Mouse (Mus musculus): ENCODE results near the gene Gm10300. TPM values are rescaled to one million over a fixed set of nuclear protein-coding genes. Genes with fewer than 3 reads are reported as not detected.
A peak's percentile ranks its signal among the peaks of the same experiment; 100 is the strongest.

Gene Gm10300
- total and polyA plus RNA-seq, 2 experiments from 2014 or later: 0.14 TPM; not detected in 1

DNA sequence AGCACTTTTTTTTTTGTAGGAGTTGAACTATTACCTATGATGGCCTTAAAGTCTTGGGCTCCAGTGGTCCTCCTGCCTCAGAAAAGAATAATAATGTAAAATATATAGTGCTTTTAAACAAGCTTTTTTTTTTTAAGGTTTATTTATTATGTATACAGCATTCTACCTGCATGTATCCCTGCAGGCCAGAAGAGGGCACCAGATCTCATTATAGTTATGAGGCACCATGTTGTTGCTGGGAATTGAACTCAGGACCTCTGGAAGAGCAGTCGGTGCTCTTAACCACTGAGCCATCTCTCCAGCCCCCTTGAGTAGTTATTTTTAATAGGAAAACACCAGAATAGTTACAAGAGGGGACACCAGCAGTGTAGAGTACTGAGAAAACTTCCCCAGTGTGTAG is 41.3 kb upstream of the Gm10300 start:
- Histone ChIP-seq H3K36me3 (ENCODE audit: insufficient read depth) (no peaks in the 10 kb centered on the region), H3K27ac (ENCODE audit: low read depth, low read length) (no peak overlapping the region), H3K4me1 (ENCODE audit: insufficient read depth) (no peaks in the 10 kb centered on the region), H3K9ac (no peak overlapping the region), H3K9me3 (ENCODE audit: low read length) (no peaks in the 10 kb centered on the region), H3K4me3 (ENCODE audit: low read depth, low read length) (no peak overlapping the region), H3K27me3 (ENCODE audit: insufficient read depth, low read length) (no peaks in the 10 kb centered on the region), H3K4me2 (ENCODE audit: low read depth) (no peak overlapping the region)
- no peak for DNase-seq
- 87% methylated on average over 1 of the region's 1 CpGs for WGBS
- no peak for ATAC-seq
- peak; percentile 39; the same call in 1 of the 2 replicates for TF ChIP-seq CTCF (IDR thresholded peaks at IDR 0.05; ENCODE audit: low read depth)

GRCm38 (mm10) chr4:132034242-132034641 is 40.3 kb upstream of the Gm10300 start:
- no peaks in the 10 kb centered on the region for H3K27me3 ChIP-seq (ENCODE audit: insufficient read depth, low read length)
- H3K4me3 ChIP-seq (ENCODE audit: low read depth, low read length): no peak overlapping the region
- 15% methylated on average over 2 of the region's 2 CpGs for WGBS
- H3K4me2 ChIP-seq (ENCODE audit: low read depth): no peak overlapping the region
- H3K9ac ChIP-seq: no peak overlapping the region
- no peak for TF ChIP-seq CTCF (IDR thresholded peaks at IDR 0.05; ENCODE audit: low read depth)
- DNase-seq: no peak
- no peaks in the 10 kb centered on the region for H3K9me3 ChIP-seq (ENCODE audit: low read length)
- H3K27ac ChIP-seq (ENCODE audit: low read depth, low read length): no peak overlapping the region
- no peak; the same call in 1 of the 2 replicates for ATAC-seq
- H3K4me1 ChIP-seq (ENCODE audit: insufficient read depth): no peaks in the 10 kb centered on the region
- no peaks in the 10 kb centered on the region for H3K36me3 ChIP-seq (ENCODE audit: insufficient read depth)

DNA sequence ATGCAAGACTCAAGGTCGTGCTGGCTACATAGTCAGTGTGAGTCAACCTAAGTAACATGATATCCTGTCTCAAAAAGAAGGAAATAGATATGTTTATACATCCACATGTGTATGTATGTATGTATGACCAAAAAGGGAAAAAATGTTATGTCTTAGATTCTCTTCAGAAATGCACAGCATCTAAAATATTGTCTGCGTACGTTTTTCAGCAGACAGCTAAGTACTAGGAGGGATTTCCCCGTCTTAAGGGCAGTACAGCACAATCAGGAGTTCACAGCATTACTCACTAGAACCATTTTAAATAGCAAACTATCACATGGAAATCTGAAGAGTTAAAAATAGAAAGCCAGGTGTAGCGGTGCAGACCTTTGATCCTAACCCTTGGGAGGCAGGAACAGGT is 37.4 kb upstream of the Gm10300 start:
- H3K9me3 ChIP-seq (ENCODE audit: low read length): no peaks in the 10 kb centered on the region
- no peak for ATAC-seq
- 86% methylated on average over 5 of the region's 5 CpGs for WGBS
- H3K9ac ChIP-seq: no peak overlapping the region
- DNase-seq: no peak
- no peaks in the 10 kb centered on the region for H3K4me1 ChIP-seq (ENCODE audit: insufficient read depth)
- TF ChIP-seq CTCF (IDR thresholded peaks at IDR 0.05; ENCODE audit: low read depth): no peak
- H3K36me3 ChIP-seq (ENCODE audit: insufficient read depth): no peaks in the 10 kb centered on the region
- no peak overlapping the region for H3K4me2 ChIP-seq (ENCODE audit: low read depth)
- H3K27ac ChIP-seq (ENCODE audit: low read depth, low read length): no peak overlapping the region
- no peak overlapping the region for H3K4me3 ChIP-seq (ENCODE audit: low read depth, low read length)
- H3K27me3 ChIP-seq (ENCODE audit: insufficient read depth, low read length): no peaks in the 10 kb centered on the region

GRCm38 (mm10) chr4:132037991-132038390 is 36.5 kb upstream of the Gm10300 start:
- no peaks in the 10 kb centered on the region for H3K4me1 ChIP-seq (ENCODE audit: insufficient read depth)
- ATAC-seq: no peak

DNA sequence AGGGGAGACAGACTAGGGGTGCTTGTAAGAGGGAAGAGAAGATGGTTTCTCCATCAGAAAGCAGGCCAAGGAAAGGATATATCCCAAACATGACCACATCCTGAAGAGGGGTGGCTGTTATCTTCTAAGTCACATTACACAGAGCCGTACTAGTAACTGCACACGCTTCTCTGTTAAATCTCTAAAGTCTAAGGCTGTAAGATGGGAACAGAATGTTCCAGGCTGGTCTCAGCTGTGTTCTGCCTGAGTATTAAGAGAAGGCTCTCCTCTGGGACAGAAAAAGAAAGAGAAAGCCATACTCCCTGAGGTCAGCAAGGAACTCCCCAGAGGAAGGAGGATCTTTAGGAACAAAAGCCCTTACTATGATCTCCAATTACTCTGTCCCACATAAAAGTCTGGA is 35.7 kb upstream of the Gm10300 start:
- no peak overlapping the region for H3K4me2 ChIP-seq (ENCODE audit: low read depth)
- no peaks in the 10 kb centered on the region for H3K4me1 ChIP-seq (ENCODE audit: insufficient read depth)
- no peak overlapping the region for H3K9ac ChIP-seq
- no peak overlapping the region for H3K27ac ChIP-seq (ENCODE audit: low read depth, low read length)
- no peak overlapping the region for H3K4me3 ChIP-seq (ENCODE audit: low read depth, low read length)
- no peak for DNase-seq
- H3K27me3 ChIP-seq (ENCODE audit: insufficient read depth, low read length): no peaks in the 10 kb centered on the region
- no peak for TF ChIP-seq CTCF (IDR thresholded peaks at IDR 0.05; ENCODE audit: low read depth)
- H3K36me3 ChIP-seq (ENCODE audit: insufficient read depth): no peaks in the 10 kb centered on the region
- no peak for ATAC-seq
- 88% methylated on average over 2 of the region's 2 CpGs for whole genome bisulfite sequencing
- no peaks in the 10 kb centered on the region for H3K9me3 ChIP-seq (ENCODE audit: low read length)

More at GRCm38 (mm10) chr4:132037991-132038390, 36.5 kb upstream of the Gm10300 start:
- Histone ChIP-seq H3K4me3 (ENCODE audit: low read depth, low read length) (no peak overlapping the region), H3K4me2 (ENCODE audit: low read depth) (no peak overlapping the region), H3K9me3 (ENCODE audit: low read length) (no peaks in the 10 kb centered on the region), H3K36me3 (ENCODE audit: insufficient read depth) (no peaks in the 10 kb centered on the region), H3K27ac (ENCODE audit: low read depth, low read length) (no peak overlapping the region), H3K9ac (no peak overlapping the region), H3K27me3 (ENCODE audit: insufficient read depth, low read length) (no peaks in the 10 kb centered on the region)
- WGBS: 34% methylated on average over 7 of the region's 7 CpGs
- no peak for TF ChIP-seq CTCF (IDR thresholded peaks at IDR 0.05; ENCODE audit: low read depth)
- DNase-seq: no peak

GRCm38 (mm10) chr4:132039521-132039920 is 35.0 kb upstream of the Gm10300 start:
- ATAC-seq: no peak
- no peaks in the 10 kb centered on the region for H3K4me1 ChIP-seq (ENCODE audit: insufficient read depth)

DNA sequence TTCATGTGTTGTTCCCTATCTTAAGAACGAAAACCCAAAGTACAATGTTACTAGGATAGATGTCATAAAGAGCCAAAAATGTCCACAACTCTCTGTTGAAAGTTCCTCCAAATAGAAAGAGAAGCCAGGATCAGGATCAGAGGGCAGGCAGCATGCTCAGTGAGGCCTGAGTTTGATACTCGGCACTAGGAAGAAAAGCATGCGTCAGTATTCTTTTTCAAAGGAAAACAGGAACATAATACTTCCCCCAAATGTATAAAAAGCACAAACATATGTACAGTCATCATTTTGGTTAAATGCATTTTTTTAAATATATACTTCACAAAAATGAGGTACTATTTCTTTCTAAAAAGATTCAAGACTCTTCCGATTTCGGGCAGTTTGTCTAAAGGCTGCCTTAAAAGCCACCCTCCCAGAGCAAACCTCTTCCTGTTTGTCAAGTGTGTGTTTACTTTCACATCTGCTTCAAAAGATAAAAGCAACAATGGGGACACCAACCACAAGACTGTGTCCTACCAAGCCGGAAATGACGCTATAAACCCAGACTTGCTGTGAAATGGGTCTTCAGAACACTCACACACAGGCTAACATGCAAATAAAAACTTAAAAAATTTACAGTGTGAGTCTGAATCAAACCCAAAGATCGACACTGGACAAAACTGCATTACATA is 34.4 kb upstream of the Gm10300 start:
- no peak overlapping the region for H3K4me2 ChIP-seq (ENCODE audit: low read depth)
- no peaks in the 10 kb centered on the region for H3K4me1 ChIP-seq (ENCODE audit: insufficient read depth)
- no peaks in the 10 kb centered on the region for H3K27me3 ChIP-seq (ENCODE audit: insufficient read depth, low read length)
- 87% methylated on average over 8 of the region's 8 CpGs for WGBS
- DNase-seq (no peak), ATAC-seq (no peak)
- no peaks in the 10 kb centered on the region for H3K9me3 ChIP-seq (ENCODE audit: low read length)
- H3K9ac ChIP-seq: no peak overlapping the region
- no peak overlapping the region for H3K27ac ChIP-seq (ENCODE audit: low read depth, low read length)
- no peak overlapping the region for H3K4me3 ChIP-seq (ENCODE audit: low read depth, low read length)
- no peaks in the 10 kb centered on the region for H3K36me3 ChIP-seq (ENCODE audit: insufficient read depth)
- TF ChIP-seq CTCF (IDR thresholded peaks at IDR 0.05; ENCODE audit: low read depth): no peak

More at GRCm38 (mm10) chr4:132039521-132039920, 35.0 kb upstream of the Gm10300 start:
- H3K9me3 ChIP-seq (ENCODE audit: low read length): no peaks in the 10 kb centered on the region
- H3K9ac ChIP-seq: no peak overlapping the region
- H3K27ac ChIP-seq (ENCODE audit: low read depth, low read length): no peak overlapping the region
- no peaks in the 10 kb centered on the region for H3K27me3 ChIP-seq (ENCODE audit: insufficient read depth, low read length)
- no peak for TF ChIP-seq CTCF (IDR thresholded peaks at IDR 0.05; ENCODE audit: low read depth)
- H3K36me3 ChIP-seq (ENCODE audit: insufficient read depth): no peaks in the 10 kb centered on the region
- 98% methylated on average over 2 of the region's 2 CpGs for WGBS
- DNase-seq: no peak
- H3K4me2 ChIP-seq (ENCODE audit: low read depth): no peak overlapping the region
- no peak overlapping the region for H3K4me3 ChIP-seq (ENCODE audit: low read depth, low read length)

All from forebrain, postnatal 0 days (tissue).